Mouse (Mus musculus): ENCODE data around the gene Gbp5. TPM values are rescaled to one million over a fixed set of nuclear protein-coding genes. Genes with fewer than 3 reads are reported as not detected.
"Not testable (repeated sequence)": the region's sequence is repeated elsewhere in the genome, so short reads cannot be mapped to it uniquely, and the experiment has no call there.

The Gbp5 gene
- polyA plus RNA-seq, 1 experiment from 2014 or later = not detected

DNA sequence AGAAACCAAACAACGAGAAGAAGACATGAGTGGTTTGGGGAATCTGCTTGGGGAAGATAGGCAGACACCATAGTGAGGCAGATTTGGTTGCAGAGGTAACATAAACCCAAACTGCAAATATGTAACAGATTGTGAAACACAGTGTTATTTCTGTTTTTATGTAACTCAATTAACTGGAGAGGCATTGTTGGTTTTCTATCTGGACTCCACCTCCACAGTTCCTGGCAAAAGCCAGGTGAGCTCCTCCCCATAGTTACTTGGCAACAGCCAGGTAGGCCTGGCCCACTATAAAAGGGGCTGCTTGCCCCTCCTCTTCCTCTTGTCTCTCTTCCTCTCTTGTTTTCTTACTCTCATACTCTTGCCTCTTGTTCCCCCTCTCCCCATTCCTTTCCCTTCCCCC is 60.8 kb downstream of the Gbp5 start:
- Histone ChIP-seq H3K36me3 (no peaks in the 10 kb centered on the region), H3K27ac (no peak overlapping the region), H3K4me1 (no peaks in the 10 kb centered on the region), H3K9me3 (no peaks in the 10 kb centered on the region), H3K27me3 (replicated peaks) (no peaks in the 10 kb centered on the region), H3K4me2 (replicated peaks) (no peak overlapping the region), H3K4me3 (no peak overlapping the region), H3K9ac (no peak overlapping the region)
- WGBS = 79% methylated on average over 1 of the region's 1 CpGs
- ATAC-seq (ENCODE audit: low FRiP score, low read depth) = no peak

DNA sequence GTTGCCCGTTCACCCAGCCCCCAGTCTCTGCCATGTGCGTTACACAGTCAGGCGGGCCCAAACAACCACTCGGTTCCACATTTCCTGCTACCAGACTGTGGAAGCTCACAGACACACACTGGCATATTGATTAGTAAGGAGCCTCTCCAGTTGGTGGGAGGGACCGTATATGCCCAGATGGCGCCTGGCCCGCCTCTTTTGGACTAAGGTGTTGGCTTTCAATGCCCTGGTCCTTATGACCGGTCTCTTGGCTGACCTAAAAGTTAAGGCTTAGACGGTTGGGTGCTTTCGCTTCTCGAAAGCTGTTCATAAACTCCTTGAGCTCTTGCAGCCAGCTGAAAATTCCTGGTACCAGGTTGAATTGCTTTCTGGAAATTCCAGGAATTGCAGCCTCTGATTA is 61.8 kb downstream of the Gbp5 start:
- Histone ChIP-seq H3K27ac (no peak overlapping the region), H3K27me3 (replicated peaks) (no peaks in the 10 kb centered on the region), H3K36me3 (no peaks in the 10 kb centered on the region), H3K4me3 (no peak overlapping the region), H3K4me2 (replicated peaks) (no peak overlapping the region), H3K9ac (no peak overlapping the region), H3K9me3 (no peaks in the 10 kb centered on the region), H3K4me1 (0 out of 2 replicates have a peak, but pooled peaks cover 3% of the 10 kb centered on the region)
- no peak for ATAC-seq (ENCODE audit: low FRiP score, low read depth)
- WGBS = 90% methylated on average over 11 of the region's 11 CpGs

DNA sequence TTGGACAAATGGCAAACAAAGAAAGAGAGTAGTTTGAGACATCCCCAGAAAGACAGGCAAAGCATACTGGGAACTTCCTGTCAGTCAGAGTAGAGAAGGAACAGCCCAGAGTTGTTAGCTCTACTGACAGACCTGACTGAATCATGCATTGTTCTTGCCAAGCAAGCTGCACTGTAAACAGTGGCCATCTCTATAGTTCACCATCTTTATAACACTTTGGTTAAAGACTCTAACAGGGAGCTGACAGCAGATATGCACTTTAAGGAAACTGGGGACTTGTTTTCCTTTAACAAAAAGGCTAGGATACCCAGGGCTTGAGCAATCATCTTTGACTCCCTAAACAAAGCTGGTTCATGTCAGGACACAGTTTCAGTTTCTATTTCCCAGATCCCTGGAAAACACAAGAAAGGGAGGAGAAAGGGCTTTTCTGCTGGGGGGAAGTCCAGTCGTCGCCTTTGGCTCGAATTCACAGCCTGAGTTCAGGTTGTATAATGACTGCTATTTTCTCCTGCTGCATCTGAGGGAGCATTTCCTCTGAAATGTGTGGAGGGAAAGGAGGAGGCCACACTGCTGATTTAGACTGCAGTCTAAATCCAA is 66.0 kb downstream of the Gbp5 start, which contains the start of gene Gbp3:
TSS of gene Gbp3 (plus strand) at position 395 of the 597 bp plus-strand sequence.
- ATAC-seq (ENCODE audit: low FRiP score, low read depth) = no peak
- H3K4me1 ChIP-seq = 0 out of 2 replicates have a peak, but pooled peaks cover 3% of the 10 kb centered on the region
- no peak within 1 kb of the TSS for H3K9ac ChIP-seq
- H3K27me3 ChIP-seq (replicated peaks) = no peaks in the 10 kb centered on the region
- H3K9me3 ChIP-seq = no peaks in the 10 kb centered on the region
- peak within 1 kb of the TSS; percentile 56 for H3K4me2 ChIP-seq (replicated peaks)
- H3K36me3 ChIP-seq = no peaks in the 10 kb centered on the region
- H3K4me3 ChIP-seq = peak within 1 kb of the TSS; percentile 18; the same call in 1 of the 2 replicates
- 44% methylated on average over 3 of the region's 3 CpGs for WGBS
- no peak within 1 kb of the TSS for H3K27ac ChIP-seq

DNA sequence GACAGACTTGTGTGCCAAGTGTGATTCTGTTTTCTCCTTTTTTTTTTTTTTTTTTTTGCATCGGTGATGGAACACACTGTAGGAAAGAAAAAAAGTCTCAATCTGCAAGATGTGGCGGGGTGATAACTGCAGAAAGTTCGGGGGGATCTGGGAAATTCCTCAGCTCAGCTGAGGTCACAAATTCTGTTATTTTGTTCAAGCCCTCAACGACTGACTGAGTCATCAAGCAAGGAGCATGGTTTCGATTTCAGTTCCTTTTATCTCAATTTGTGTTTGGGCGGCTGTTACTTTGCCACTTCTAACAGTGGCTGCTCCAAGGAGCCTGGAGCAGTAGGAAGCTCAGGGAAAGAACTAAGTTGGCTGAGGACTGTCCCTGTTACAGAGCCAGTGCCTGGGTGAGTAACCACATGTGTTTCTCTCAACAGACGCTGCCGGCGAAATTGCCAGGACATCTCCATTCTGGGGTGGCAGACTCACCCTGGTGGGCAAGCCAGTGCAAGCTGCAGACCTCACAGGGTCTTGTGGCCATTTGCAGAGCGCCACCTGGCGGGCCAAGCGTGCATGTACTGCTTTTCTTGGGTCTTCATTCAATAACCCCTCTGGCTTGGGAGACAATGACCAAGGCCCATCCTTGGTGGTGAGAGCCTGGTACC is 66.6 kb downstream of the Gbp5 start:
- 0 out of 2 replicates have a peak, but pooled peaks cover 3% of the 10 kb centered on the region for H3K4me1 ChIP-seq
- no peaks in the 10 kb centered on the region for H3K27me3 ChIP-seq (replicated peaks)
- peak overlapping the region; percentile 18; the same call in 1 of the 2 replicates for H3K4me3 ChIP-seq
- 19% methylated on average over 12 of the region's 12 CpGs for WGBS
- no peaks in the 10 kb centered on the region for H3K36me3 ChIP-seq
- ATAC-seq (ENCODE audit: low FRiP score, low read depth) = peak; percentile 89
- H3K4me2 ChIP-seq (replicated peaks) = peak overlapping the region; percentile 56
- no peaks in the 10 kb centered on the region for H3K9me3 ChIP-seq
- no peak overlapping the region for H3K27ac ChIP-seq
- H3K9ac ChIP-seq = no peak overlapping the region

DNA sequence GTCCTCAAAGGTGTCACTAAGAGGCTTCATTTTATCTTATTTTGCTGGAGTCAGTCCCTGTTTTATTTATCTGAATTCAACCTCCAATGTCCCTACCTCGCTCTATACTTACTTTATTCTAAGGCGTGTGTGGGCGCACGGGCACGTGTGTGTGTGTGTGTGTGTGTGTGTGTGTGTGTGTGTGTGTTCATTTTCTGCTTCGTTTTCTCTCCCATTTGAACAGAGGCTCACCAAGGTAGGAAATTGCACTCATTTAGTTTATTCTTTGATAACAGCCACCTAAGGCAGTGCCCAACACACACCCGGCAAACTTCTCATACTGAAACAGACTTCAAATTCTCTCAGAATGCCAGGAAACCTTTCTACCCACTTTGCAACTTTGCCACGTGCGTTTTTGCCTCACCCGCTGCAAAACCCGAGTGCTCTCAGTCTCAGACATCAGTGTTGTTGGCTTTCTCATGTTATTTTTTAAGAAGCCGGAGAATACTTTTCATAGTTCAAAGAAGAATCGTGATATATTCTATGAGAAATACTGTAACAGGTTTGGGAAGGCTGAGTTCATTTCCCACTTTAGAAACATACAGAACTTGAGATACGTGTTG is 67.4 kb downstream of the Gbp5 start:
- WGBS = 88% methylated on average over 14 of the region's 14 CpGs
- no peak; the same call in 1 of the 2 replicates for ATAC-seq (ENCODE audit: low FRiP score, low read depth)

DNA sequence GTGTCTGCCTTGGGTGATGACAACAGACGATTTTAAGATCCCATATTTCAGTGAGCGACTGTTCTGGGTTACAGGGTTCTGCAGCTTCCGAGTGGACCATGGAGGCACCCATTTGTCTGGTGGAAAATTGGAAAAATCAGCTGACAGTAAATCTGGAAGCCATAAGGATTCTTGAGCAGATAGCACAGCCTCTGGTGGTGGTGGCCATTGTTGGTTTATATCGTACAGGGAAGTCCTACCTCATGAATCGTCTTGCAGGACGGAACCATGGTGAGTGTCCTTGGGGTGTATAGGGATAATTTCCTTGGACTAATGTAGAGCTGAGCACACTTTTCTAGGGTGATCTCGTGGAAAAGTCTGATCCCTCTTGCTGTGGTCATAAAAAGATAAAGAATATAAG is 67.9 kb downstream of the Gbp5 start:
- Histone ChIP-seq H3K36me3 (no peaks in the 10 kb centered on the region), H3K4me3 (no peak overlapping the region), H3K4me2 (replicated peaks) (no peak overlapping the region), H3K4me1 (0 out of 2 replicates have a peak, but pooled peaks cover 3% of the 10 kb centered on the region), H3K27me3 (replicated peaks) (no peaks in the 10 kb centered on the region), H3K9ac (no peak overlapping the region), H3K9me3 (no peaks in the 10 kb centered on the region), H3K27ac (no peak overlapping the region)
- no peak for ATAC-seq (ENCODE audit: low FRiP score, low read depth)
- WGBS = 84% methylated on average over 7 of the region's 7 CpGs

More for the DNA sequence above, 67.4 kb downstream of the Gbp5 start:
- no peaks in the 10 kb centered on the region for H3K9me3 ChIP-seq
- H3K4me2 ChIP-seq (replicated peaks) = no peak overlapping the region
- H3K4me3 ChIP-seq = no peak overlapping the region
- H3K36me3 ChIP-seq = no peaks in the 10 kb centered on the region
- H3K9ac ChIP-seq = no peak overlapping the region
- 0 out of 2 replicates have a peak, but pooled peaks cover 3% of the 10 kb centered on the region for H3K4me1 ChIP-seq
- no peak overlapping the region for H3K27ac ChIP-seq
- H3K27me3 ChIP-seq (replicated peaks) = no peaks in the 10 kb centered on the region

DNA sequence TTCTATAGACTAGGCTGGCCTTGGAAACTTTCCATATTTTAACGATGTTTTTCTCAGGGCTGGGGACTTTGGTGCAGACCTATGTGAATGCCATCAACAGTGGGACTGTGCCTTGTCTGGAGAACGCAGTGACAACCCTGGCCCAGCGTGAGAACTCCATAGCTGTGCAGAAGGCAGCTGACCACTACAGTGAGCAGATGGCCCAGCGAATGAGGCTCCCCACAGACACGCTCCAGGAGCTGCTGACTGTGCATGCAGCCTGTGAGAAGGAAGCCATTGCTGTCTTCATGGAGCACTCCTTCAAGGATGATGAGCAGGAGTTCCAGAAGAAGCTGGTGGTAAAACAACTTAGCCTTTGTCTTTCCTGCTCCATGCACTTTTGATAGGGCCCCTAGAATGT is 73.7 kb downstream of the Gbp5 start:
- H3K4me3 ChIP-seq; H3K27ac ChIP-seq; ATAC-seq (ENCODE audit: low FRiP score, low read depth); H3K4me1 ChIP-seq; H3K36me3 ChIP-seq; H3K9ac ChIP-seq; H3K9me3 ChIP-seq; H3K27me3 ChIP-seq (replicated peaks); H3K4me2 ChIP-seq (replicated peaks): not testable (repeated sequence)
- 67% methylated on average over 5 of the region's 5 CpGs for WGBS

DNA sequence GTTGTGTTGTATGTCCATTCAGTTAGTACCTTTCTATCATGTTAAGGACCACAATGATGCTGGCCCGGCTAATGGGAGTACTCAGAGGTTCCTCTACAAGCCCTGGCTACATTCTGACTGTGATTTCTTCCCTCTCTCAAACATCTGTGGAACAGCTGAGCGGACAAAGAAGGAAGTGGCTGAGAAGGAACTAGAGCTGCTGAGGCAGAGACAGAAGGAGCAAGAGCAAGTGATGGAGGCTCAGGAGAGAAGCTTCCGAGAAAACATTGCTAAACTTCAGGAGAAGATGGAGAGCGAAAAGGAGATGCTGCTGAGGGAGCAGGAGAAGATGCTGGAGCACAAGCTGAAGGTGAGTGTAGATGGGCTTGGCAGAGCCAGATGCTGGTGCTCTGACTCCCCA is 77.0 kb downstream of the Gbp5 start:
- Histone ChIP-seq H3K4me3 (no peak overlapping the region), H3K4me2 (replicated peaks) (no peak overlapping the region), H3K36me3 (no peaks in the 10 kb centered on the region), H3K27me3 (replicated peaks) (no peaks in the 10 kb centered on the region), H3K4me1 (no peaks in the 10 kb centered on the region), H3K9ac (no peak overlapping the region), H3K9me3 (no peaks in the 10 kb centered on the region), H3K27ac (no peak overlapping the region)
- 89% methylated on average over 4 of the region's 4 CpGs for WGBS
- ATAC-seq (ENCODE audit: low FRiP score, low read depth) = no peak

Other genes starting within 250 kb of the Gbp5 start
- gene Pdlim5, start 98.3 kb upstream of the Gbp5 start, polyA plus RNA-seq (2016; fragmentation: Nextera tagmentation; extraction: Ambion mirVana) = 16.1 and 18.1 TPM in 2 replicates
- gene Gbp7, start 36.4 kb downstream of the Gbp5 start, polyA plus RNA-seq (2016; fragmentation: Nextera tagmentation; extraction: Ambion mirVana) = 1.0 and 1.3 TPM in 2 replicates
- gene Gbp3, start 66.0 kb downstream of the Gbp5 start, polyA plus RNA-seq (2016; fragmentation: Nextera tagmentation; extraction: Ambion mirVana) = 0.61 and 0.66 TPM in 2 replicates
- gene Gbp2b, start 100.9 kb downstream of the Gbp5 start, polyA plus RNA-seq (2016; fragmentation: Nextera tagmentation; extraction: Ambion mirVana) = not detected in 2 replicates
- 0.22 and 0.36 TPM in 2 replicates for gene Gbp2, start 126.6 kb downstream of the Gbp5 start, polyA plus RNA-seq (2016; fragmentation: Nextera tagmentation; extraction: Ambion mirVana)
- gene Kyat3, start 207.1 kb downstream of the Gbp5 start, polyA plus RNA-seq (2016; fragmentation: Nextera tagmentation; extraction: Ambion mirVana) = 9.0 and 9.6 TPM in 2 replicates